Mouse (Mus musculus): ENCODE data around the gene Efcc1. TPM values are rescaled to one million over a fixed set of nuclear protein-coding genes. Genes with fewer than 3 reads are reported as not detected.

Efcc1 gene
- polyA plus RNA-seq (2015; fragmentation: Nextera tagmentation; extraction: Ambion mirVana) = 4.9 and 6.2 TPM in 2 replicates

GRCm38 (mm10) chr6:87730591-87731462 lies at the start of gene Efcc1:
TSS of gene Efcc1 (plus strand) at chr6:87730869.
- H3K4me3 ChIP-seq (replicated peaks) = peak within 1 kb of the TSS; percentile 67
- peak; percentile 81 for ATAC-seq (ENCODE audit: low FRiP score)
- peaks cover 14% of the 10 kb centered on the region; the same call in 1 of the 2 replicates for H3K27me3 ChIP-seq (replicated peaks)
- no peaks in the 10 kb centered on the region for H3K36me3 ChIP-seq
- WGBS = under 1% methylated on average over 88 of the region's 90 CpGs
- H3K9ac ChIP-seq (replicated peaks) = peak within 1 kb of the TSS; percentile 78
- H3K9me3 ChIP-seq (replicated peaks) = no peaks in the 10 kb centered on the region
- H3K4me1 ChIP-seq = peaks cover 33% of the 10 kb centered on the region
- H3K4me2 ChIP-seq = peak within 1 kb of the TSS; percentile 97
- peak within 1 kb of the TSS; percentile 72 for H3K27ac ChIP-seq (replicated peaks)

GRCm38 (mm10) chr6:87695947-87696346 lies 34.7 kb upstream of the Efcc1 start:
- no peak overlapping the region for H3K4me3 ChIP-seq (replicated peaks)
- WGBS = 75% methylated on average over 3 of the region's 3 CpGs
- no peak overlapping the region for H3K27ac ChIP-seq (replicated peaks)

GRCm38 (mm10) chr6:87696544-87696943 lies 34.1 kb upstream of the Efcc1 start:
- Histone ChIP-seq H3K4me1 (no peaks in the 10 kb centered on the region), H3K4me3 (replicated peaks) (no peak overlapping the region), H3K9ac (replicated peaks) (no peak overlapping the region), H3K4me2 (no peak overlapping the region), H3K27me3 (replicated peaks) (no peaks in the 10 kb centered on the region), H3K9me3 (replicated peaks) (0 out of 2 replicates have a peak, but pooled peaks cover 3% of the 10 kb centered on the region), H3K36me3 (no peaks in the 10 kb centered on the region), H3K27ac (replicated peaks) (no peak overlapping the region)
- whole genome bisulfite sequencing = 88% methylated on average over 4 of the region's 4 CpGs
- ATAC-seq (ENCODE audit: low FRiP score) = no peak

More at GRCm38 (mm10) chr6:87695947-87696346, 34.7 kb upstream of the Efcc1 start:
- no peak for ATAC-seq (ENCODE audit: low FRiP score)
- no peak overlapping the region for H3K4me2 ChIP-seq
- no peak overlapping the region for H3K9ac ChIP-seq (replicated peaks)
- 0 out of 2 replicates have a peak, but pooled peaks cover 3% of the 10 kb centered on the region for H3K9me3 ChIP-seq (replicated peaks)
- H3K4me1 ChIP-seq = no peaks in the 10 kb centered on the region
- no peaks in the 10 kb centered on the region for H3K36me3 ChIP-seq
- H3K27me3 ChIP-seq (replicated peaks) = no peaks in the 10 kb centered on the region

- no peaks in the 10 kb centered on the region for H3K9me3 ChIP-seq (replicated peaks)
- no peak overlapping the region for H3K4me3 ChIP-seq (replicated peaks)
- H3K27ac ChIP-seq (replicated peaks) = no peak overlapping the region
- H3K4me1 ChIP-seq = no peaks in the 10 kb centered on the region
- no peak overlapping the region for H3K4me2 ChIP-seq
- no peaks in the 10 kb centered on the region for H3K36me3 ChIP-seq
- 45% methylated on average over 3 of the region's 3 CpGs for WGBS
- H3K9ac ChIP-seq (replicated peaks) = no peak overlapping the region
- no peaks in the 10 kb centered on the region for H3K27me3 ChIP-seq (replicated peaks)
- no peak for ATAC-seq (ENCODE audit: low FRiP score)
These were observed 24.4 kb upstream of the Efcc1 start for GRCm38 (mm10) chr6:87706246-87706645.

- no peak overlapping the region for H3K4me2 ChIP-seq
- no peak for ATAC-seq (ENCODE audit: low FRiP score)
- H3K27ac ChIP-seq (replicated peaks) = no peak overlapping the region
These were observed 18.4 kb upstream of the Efcc1 start for GRCm38 (mm10) chr6:87712311-87712710.

GRCm38 (mm10) chr6:87714091-87714490 lies 16.6 kb upstream of the Efcc1 start:
- ATAC-seq (ENCODE audit: low FRiP score) = no peak
- no peak overlapping the region for H3K27ac ChIP-seq (replicated peaks)
- no peak overlapping the region for H3K4me2 ChIP-seq
- H3K9ac ChIP-seq (replicated peaks) = no peak overlapping the region
- WGBS = 92% methylated on average over 4 of the region's 4 CpGs
- H3K4me3 ChIP-seq (replicated peaks) = no peak overlapping the region
- H3K36me3 ChIP-seq = no peaks in the 10 kb centered on the region
- no peaks in the 10 kb centered on the region for H3K4me1 ChIP-seq
- no peaks in the 10 kb centered on the region for H3K27me3 ChIP-seq (replicated peaks)
- no peaks in the 10 kb centered on the region for H3K9me3 ChIP-seq (replicated peaks)

More at GRCm38 (mm10) chr6:87712311-87712710, 18.4 kb upstream of the Efcc1 start:
- no peak overlapping the region for H3K9ac ChIP-seq (replicated peaks)
- no peak overlapping the region for H3K4me3 ChIP-seq (replicated peaks)
- WGBS = 92% methylated on average over 4 of the region's 4 CpGs
- no peaks in the 10 kb centered on the region for H3K4me1 ChIP-seq
- H3K9me3 ChIP-seq (replicated peaks) = no peaks in the 10 kb centered on the region
- no peaks in the 10 kb centered on the region for H3K36me3 ChIP-seq
- H3K27me3 ChIP-seq (replicated peaks) = no peaks in the 10 kb centered on the region

GRCm38 (mm10) chr6:87722631-87723030 lies 8.0 kb upstream of the Efcc1 start:
- H3K4me2 ChIP-seq = peak overlapping the region; percentile 28

GRCm38 (mm10) chr6:87725267-87725912 lies 5.3 kb upstream of the Efcc1 start:
- H3K4me1 ChIP-seq = peaks cover 12% of the 10 kb centered on the region
- H3K4me3 ChIP-seq (replicated peaks) = no peak overlapping the region
- no peaks in the 10 kb centered on the region for H3K9me3 ChIP-seq (replicated peaks)
- H3K27ac ChIP-seq (replicated peaks) = no peak overlapping the region
- no peak overlapping the region for H3K4me2 ChIP-seq
- no peak overlapping the region for H3K9ac ChIP-seq (replicated peaks)
- no peaks in the 10 kb centered on the region for H3K27me3 ChIP-seq (replicated peaks)
- H3K36me3 ChIP-seq = no peaks in the 10 kb centered on the region
- 72% methylated on average over 7 of the region's 7 CpGs for WGBS
- no peak for ATAC-seq (ENCODE audit: low FRiP score)

More at GRCm38 (mm10) chr6:87722631-87723030, 8.0 kb upstream of the Efcc1 start:
- WGBS = 3% methylated on average over 13 of the region's 13 CpGs
- peaks cover 7% of the 10 kb centered on the region for H3K4me1 ChIP-seq
- ATAC-seq (ENCODE audit: low FRiP score) = peak; percentile 79
- H3K27ac ChIP-seq (replicated peaks) = no peak overlapping the region
- H3K4me3 ChIP-seq (replicated peaks) = no peak overlapping the region
- no peak overlapping the region for H3K9ac ChIP-seq (replicated peaks)
- H3K9me3 ChIP-seq (replicated peaks) = no peaks in the 10 kb centered on the region
- no peaks in the 10 kb centered on the region for H3K27me3 ChIP-seq (replicated peaks)
- no peaks in the 10 kb centered on the region for H3K36me3 ChIP-seq

GRCm38 (mm10) chr6:87728102-87728501 lies 2.6 kb upstream of the Efcc1 start:
- Histone ChIP-seq H3K4me2 (no peak overlapping the region), H3K4me1 (peaks cover 28% of the 10 kb centered on the region), H3K27ac (replicated peaks) (no peak overlapping the region), H3K4me3 (replicated peaks) (no peak overlapping the region), H3K27me3 (replicated peaks) (peaks cover under 1% of the 10 kb centered on the region; the same call in 1 of the 2 replicates), H3K9ac (replicated peaks) (no peak overlapping the region), H3K9me3 (replicated peaks) (no peaks in the 10 kb centered on the region), H3K36me3 (no peaks in the 10 kb centered on the region)
- no peak for ATAC-seq (ENCODE audit: low FRiP score)
- WGBS = 70% methylated on average over 3 of the region's 3 CpGs

GRCm38 (mm10) chr6:87730141-87730540 lies 528 bp upstream of the Efcc1 start:
- Histone ChIP-seq H3K36me3 (no peaks in the 10 kb centered on the region), H3K4me3 (replicated peaks) (peak overlapping the region; percentile 67), H3K4me1 (peaks cover 33% of the 10 kb centered on the region), H3K9me3 (replicated peaks) (no peaks in the 10 kb centered on the region), H3K4me2 (peak overlapping the region; percentile 97), H3K27me3 (replicated peaks) (peaks cover 14% of the 10 kb centered on the region; the same call in 1 of the 2 replicates), H3K9ac (replicated peaks) (peak overlapping the region; percentile 78; the same call in 1 of the 2 replicates), H3K27ac (replicated peaks) (peak overlapping the region; percentile 72)
- 15% methylated on average over 13 of the region's 13 CpGs for WGBS
- ATAC-seq (ENCODE audit: low FRiP score) = no peak

GRCm38 (mm10) chr6:87731463-87732095 lies 910 bp downstream of the Efcc1 start:
- Histone ChIP-seq H3K36me3 (no peaks in the 10 kb centered on the region), H3K4me1 (peaks cover 33% of the 10 kb centered on the region), H3K9ac (replicated peaks) (peak overlapping the region; percentile 78), H3K27ac (replicated peaks) (peak overlapping the region; percentile 72), H3K4me3 (replicated peaks) (peak overlapping the region; percentile 67), H3K4me2 (peak overlapping the region; percentile 97), H3K9me3 (replicated peaks) (no peaks in the 10 kb centered on the region), H3K27me3 (replicated peaks) (peaks cover 14% of the 10 kb centered on the region; the same call in 1 of the 2 replicates)
- ATAC-seq (ENCODE audit: low FRiP score) = no peak
- 3% methylated on average over 19 of the region's 19 CpGs for WGBS

All from neural tube, embryonic 15.5 days (tissue).